Mouse (Mus musculus) CH12.LX (cell line): ENCODE data around the gene Samsn1. TPM values are rescaled to one million over a fixed set of nuclear protein-coding genes. Genes with fewer than 3 reads are reported as not detected.

Experiments used
- DNase-seq: peaks from one replicate; pipeline ENCODE4 v3.0.0-alpha.2; 2013; ENCODE audit errors: extremely low read depth
- H3K27ac ChIP-seq: 2 replicates; pipeline ENCODE4 v1.5.1; 2012; ENCODE audit warnings: low read depth, mild to moderate bottlenecking, control low read depth, moderate library complexity; ENCODE audit not compliant: insufficient read depth
- H3K27me3 ChIP-seq: replicated peaks from 2 replicates; pipeline ENCODE3; 2012; ENCODE audit warnings: inconsistent platforms
- H3K36me3 ChIP-seq, 2 experiments: replicated peaks in 1 of 2; 2 replicates each; pipeline versions ENCODE3 to v1.6.1; 2012; ENCODE audit warnings: inconsistent platforms in 1 of 2, low read length in 1 of 2, mild to moderate bottlenecking in 1 of 2, mixed read lengths in 1 of 2, moderate library complexity in 1 of 2; ENCODE audit not compliant: control insufficient read depth in 1 of 2, insufficient read depth in 1 of 2
- H3K4me1 ChIP-seq, 2 experiments: 2 replicates each; pipeline ENCODE4 v1.6.1; 2012; ENCODE audit warnings: inconsistent platforms in 1 of 2, moderate library complexity in 1 of 2; ENCODE audit not compliant: insufficient read depth in 2 of 2, control insufficient read depth in 1 of 2
- H3K4me2 ChIP-seq: 2 replicates; pipeline ENCODE4 v1.6.1; 2012; ENCODE audit warnings: low read depth, mild to moderate bottlenecking, control low read depth; ENCODE audit not compliant: poor library complexity, insufficient read depth, severe bottlenecking
- H3K4me3 ChIP-seq, 3 experiments: fragments of 150-350 bp in 1 of 3; sonication (generic) in 1 of 3; replicated peaks in 1 of 3; 2 replicates each; pipeline versions ENCODE3 to v1.5.1; 2011 to 2012; ENCODE audit warnings: low read depth in 2 of 3, low read length in 2 of 3, mild to moderate bottlenecking in 2 of 3, moderate library complexity in 2 of 3, control low read depth in 1 of 3, improper control_type of control experiment in 1 of 3, inconsistent platforms in 1 of 3, mixed read lengths in 1 of 3; ENCODE audit not compliant: poor library complexity in 1 of 3
- H3K79me2 ChIP-seq: replicated peaks from 2 replicates; pipeline ENCODE4 v1.6.1; 2012; ENCODE audit warnings: mild to moderate bottlenecking, moderate library complexity; ENCODE audit not compliant: control insufficient read depth, poor library complexity, insufficient read depth, severe bottlenecking; ENCODE audit errors: extremely low read depth
- H3K9ac ChIP-seq: 2 replicates; pipeline ENCODE4 v1.6.1; 2012; ENCODE audit warnings: low read depth, mild to moderate bottlenecking, control low read depth, moderate library complexity; ENCODE audit not compliant: insufficient read depth
- H3K9me3 ChIP-seq: replicated peaks from 2 replicates; pipeline ENCODE3; 2012; ENCODE audit warnings: low read length, inconsistent platforms, mixed read lengths
- BHLHE40 ChIP-seq: IDR thresholded peaks from 2 replicates; pipeline ENCODE4 v1.6.1; 2011; ENCODE audit warnings: mild to moderate bottlenecking, low read depth, low read length, improper control_type of control experiment
- CHD1 ChIP-seq: IDR thresholded peaks from 2 replicates; pipeline ENCODE4 v1.6.1; 2012; ENCODE audit warnings: low read depth, low read length, improper control_type of control experiment, inconsistent platforms
- E2F4 ChIP-seq: IDR thresholded peaks from 2 replicates; pipeline ENCODE4 v1.6.1; 2011; ENCODE audit warnings: low read depth, low read length, improper control_type of control experiment; ENCODE audit not compliant: insufficient replicate concordance
- ETS1 ChIP-seq: conservative IDR thresholded peaks from 2 replicates; pipeline ENCODE4 v1.6.1; 2012; ENCODE audit warnings: low read depth, mild to moderate bottlenecking, inconsistent platforms, low read length, improper control_type of control experiment, moderate library complexity
- GABPA ChIP-seq: IDR thresholded peaks from 2 replicates; pipeline ENCODE4 v1.6.1; 2012; ENCODE audit warnings: low read depth, low read length, improper control_type of control experiment, inconsistent platforms; ENCODE audit not compliant: insufficient replicate concordance
- HCFC1 ChIP-seq: IDR thresholded peaks from 2 replicates; pipeline ENCODE4 v1.6.1; 2012; ENCODE audit warnings: low read depth, mild to moderate bottlenecking, inconsistent platforms, low read length, improper control_type of control experiment
- JUND ChIP-seq: conservative IDR thresholded peaks from 2 replicates; pipeline ENCODE4 v1.6.1; 2011; ENCODE audit warnings: low read depth, low read length, improper control_type of control experiment
- MAZ ChIP-seq: IDR thresholded peaks from 2 replicates; pipeline ENCODE4 v1.6.1; 2012; ENCODE audit warnings: low read depth, mild to moderate bottlenecking, inconsistent platforms, low read length, improper control_type of control experiment, moderate library complexity
- MEF2A ChIP-seq: IDR thresholded peaks from 2 replicates; pipeline ENCODE4 v1.6.1; 2014; ENCODE audit warnings: low read depth, mild to moderate bottlenecking, inconsistent platforms, low read length, improper control_type of control experiment, borderline replicate concordance
- MXI1 ChIP-seq: IDR thresholded peaks from 2 replicates; pipeline ENCODE4 v1.6.1; 2011; ENCODE audit warnings: mild to moderate bottlenecking, low read depth, low read length, improper control_type of control experiment
- NELFE ChIP-seq: IDR thresholded peaks from 2 replicates; pipeline ENCODE4 v1.6.1; 2011; ENCODE audit warnings: low read depth, low read length, improper control_type of control experiment
- PAX5 ChIP-seq: IDR thresholded peaks from 2 replicates; pipeline ENCODE4 v1.6.1; 2012; ENCODE audit warnings: low read length, inconsistent platforms, mixed read lengths
- POLR2AphosphoS2 ChIP-seq: IDR thresholded peaks from 2 replicates; pipeline ENCODE4 v1.6.1; 2011; ENCODE audit warnings: low read depth, low read length, improper control_type of control experiment
- RAD21 ChIP-seq: IDR thresholded peaks from 2 replicates; pipeline ENCODE4 v1.6.1; 2011; ENCODE audit warnings: low read depth, mild to moderate bottlenecking, low read length, improper control_type of control experiment, moderate library complexity
- RCOR1 ChIP-seq: conservative IDR thresholded peaks from 2 replicates; pipeline ENCODE4 v1.6.1; 2012; ENCODE audit warnings: low read depth, mild to moderate bottlenecking, inconsistent platforms, low read length, improper control_type of control experiment
- SIN3A ChIP-seq: IDR thresholded peaks from 2 replicates; pipeline ENCODE4 v1.6.1; 2012; ENCODE audit warnings: low read length, improper control_type of control experiment, inconsistent platforms
- SMC3 ChIP-seq: IDR thresholded peaks from 2 replicates; pipeline ENCODE4 v1.6.1; 2011; ENCODE audit warnings: low read depth, low read length, improper control_type of control experiment
- TBP ChIP-seq: conservative IDR thresholded peaks from 2 replicates; pipeline ENCODE4 v1.6.1; 2011; ENCODE audit warnings: low read depth, low read length, improper control_type of control experiment
- TCF12 ChIP-seq: IDR thresholded peaks from 2 replicates; pipeline ENCODE4 v1.6.1; 2014; ENCODE audit warnings: low read depth, mild to moderate bottlenecking, inconsistent platforms, low read length, improper control_type of control experiment
- ZC3H11A ChIP-seq: IDR thresholded peaks from 2 replicates; pipeline ENCODE4 v1.6.1; 2012; ENCODE audit warnings: low read depth, mild to moderate bottlenecking, inconsistent platforms, low read length, improper control_type of control experiment
- ZNF384 ChIP-seq: IDR thresholded peaks from 2 replicates; pipeline ENCODE4 v1.6.1; 2012; ENCODE audit warnings: low read depth, low read length, improper control_type of control experiment, inconsistent platforms
- dilution Hi-C: fragments of 300-500 bp; cut with MboI; formaldehyde crosslinking; loops from 2 replicates; pipeline ENCODE4 v1.14.3; 2020; ENCODE audit warnings: low sequenced_read_pairs; ENCODE audit not compliant: extremely low pct_unique_long_range_greater_than_20kb, extremely low pct_ligation_motif_present
- in situ Hi-C: fragments of 300-500 bp; cut with MboI; formaldehyde crosslinking; loops from 3 replicates; pipeline ENCODE4 v1.14.3; 2019; ENCODE audit warnings: low sequenced_read_pairs, low pct_ligation_motif_present, low pct_unique_long_range_greater_than_20kb, mixed read lengths
- polyA plus RNA-seq: library from polyadenylated mRNA; unstranded; fragments of >175 nt; gene quantifications from 2 replicates; pipeline ENCODE4 v1.2.1, GENCODE M21; 2012; ENCODE audit warnings: low read depth; ENCODE audit not compliant: insufficient read length
- total RNA-seq, 2 experiments: library from RNA; depleted of rRNA; stranded (reverse); fragments of 300-350 nt in 1 of 2; fragments of >200 nt in 1 of 2; gene quantifications; 2 replicates each; pipeline ENCODE4 v1.2.3; 2012 to 2014

Gene Samsn1
- total and polyA plus RNA-seq, 3 experiments, result 27.7 to 76.9 (median 29.6) TPM

DNA sequence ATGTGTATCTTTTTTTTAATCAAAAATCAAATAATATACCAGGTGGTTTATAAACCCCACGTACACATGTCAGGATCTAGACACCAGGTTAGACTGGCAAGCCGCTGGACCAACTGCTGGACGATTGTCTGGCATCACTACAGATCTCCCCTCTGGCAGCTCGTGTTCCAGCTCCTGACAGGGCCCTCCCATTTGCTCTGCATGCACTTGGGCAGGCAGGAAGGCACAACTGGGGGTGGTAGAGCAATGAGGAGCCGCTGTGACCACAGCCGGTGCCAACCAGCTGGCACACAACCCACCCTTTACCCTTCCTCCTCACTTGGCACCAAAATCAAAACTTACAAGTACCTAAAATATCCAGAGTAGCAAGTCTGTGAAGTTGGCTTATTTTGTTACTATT lies 156.6 kb downstream of the Samsn1 start:
- no peaks in the 10 kb centered on the region for H3K79me2 ChIP-seq
- DNase-seq, result no peak
- dilution Hi-C loops (no loop called here), in situ Hi-C loops (no loop called here)
- H3K4me1 ChIP-seq, result no peaks in the 10 kb centered on the region
- H3K36me3 ChIP-seq, result peaks cover 20 to 68% of the 10 kb centered on the region in 2 experiments
- H3K4me2 ChIP-seq, result no peak overlapping the region
- no peak for TF ChIP-seq TCF12
- TF ChIP-seq POLR2AphosphoS2, result no peak
- TF ChIP-seq GABPA, result no peak
- no peak for TF ChIP-seq MXI1
- TF ChIP-seq ZC3H11A, result no peak
- no peak for TF ChIP-seq SIN3A
- no peak for TF ChIP-seq MEF2A
- no peak for TF ChIP-seq ZNF384
- no peak for TF ChIP-seq JUND
- no peak for TF ChIP-seq CHD1
- no peak for TF ChIP-seq BHLHE40
- TF ChIP-seq PAX5, result no peak
- no peak for TF ChIP-seq TBP
- TF ChIP-seq MAZ, result no peak
- no peak for TF ChIP-seq E2F4
- no peak overlapping the region for H3K4me3 ChIP-seq
- H3K9ac ChIP-seq, result no peak overlapping the region
- no peaks in the 10 kb centered on the region for H3K27me3 ChIP-seq
- no peaks in the 10 kb centered on the region for H3K9me3 ChIP-seq
- no peak overlapping the region for H3K27ac ChIP-seq

DNA sequence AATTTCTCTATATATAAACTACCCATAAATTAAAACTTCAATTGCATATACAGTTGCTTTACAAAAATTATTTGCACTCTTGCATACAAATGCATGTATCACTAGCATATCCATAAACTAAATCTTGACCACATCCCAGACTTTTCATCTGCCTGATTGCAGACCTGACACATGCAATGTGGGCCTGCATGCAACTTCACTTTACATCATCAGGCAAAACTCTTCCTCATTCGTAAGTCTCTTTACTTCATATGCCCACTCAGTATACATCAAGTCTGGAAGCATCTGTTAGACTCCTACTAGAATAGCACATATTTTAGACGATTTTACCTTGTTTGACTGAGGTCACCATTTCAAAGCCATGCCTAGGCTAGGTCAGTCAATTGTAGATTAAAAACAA lies 157.4 kb downstream of the Samsn1 start:
- peaks cover 16 to 64% of the 10 kb centered on the region in 2 experiments for H3K36me3 ChIP-seq
- TF ChIP-seq SMC3 (no peak), ZNF384 (no peak), ETS1 (no peak), RAD21 (no peak), RCOR1 (no peak), NELFE (no peak), HCFC1 (no peak)
- TF ChIP-seq, all 38 proteins: peak for 0
- H3K79me2 ChIP-seq, result no peaks in the 10 kb centered on the region
- DNase-seq, result no peak
- no peaks in the 10 kb centered on the region for H3K4me1 ChIP-seq
- no peak overlapping the region for H3K27ac ChIP-seq
- no peak overlapping the region for H3K9ac ChIP-seq
- no peak overlapping the region for H3K4me3 ChIP-seq
- no peaks in the 10 kb centered on the region for H3K9me3 ChIP-seq
- dilution Hi-C loops (no loop called here), in situ Hi-C loops (no loop called here)
- no peaks in the 10 kb centered on the region for H3K27me3 ChIP-seq
- H3K4me2 ChIP-seq, result no peak overlapping the region
